Mouse (Mus musculus): Measurements from ENCODE around the gene Fkbpl. TPM values are rescaled to one million over a fixed set of nuclear protein-coding genes. Genes with fewer than 3 reads are reported as not detected.

Gene Fkbpl
- total and polyA plus RNA-seq, 3 experiments = 6.4 to 7.0 TPM; not detected in 1

- no peak for DNase-seq (ENCODE audit: low read depth, low spot score)
- H3K79me2 ChIP-seq (ENCODE audit: control insufficient read depth, insufficient read depth, low read length, poor library complexity) = no peaks in the 10 kb centered on the region
- TF ChIP-seq MAX (IDR thresholded peaks at IDR 0.05; ENCODE audit: low read length) (no peak), MYB (IDR thresholded peaks at IDR 0.05; ENCODE audit: low read depth, low read length) (no peak), ZNF384 (IDR thresholded peaks at IDR 0.05; ENCODE audit: low read depth, low read length) (no peak), E2F4 (IDR thresholded peaks at IDR 0.05; ENCODE audit: borderline replicate concordance, low read depth, low read length) (no peak), USF1 (IDR thresholded peaks at IDR 0.05; ENCODE audit: low read depth, low read length) (no peak), MAZ (IDR thresholded peaks at IDR 0.05; ENCODE audit: low read depth, low read length) (no peak), GABPA (IDR thresholded peaks at IDR 0.05; ENCODE audit: low read depth, low read length) (no peak), ETS1 (IDR thresholded peaks at IDR 0.05; ENCODE audit: low read depth, low read length) (no peak), TCF12 (IDR thresholded peaks at IDR 0.05; ENCODE audit: low read depth, low read length) (no peak), SIN3A (IDR thresholded peaks at IDR 0.05; ENCODE audit: low read length) (no peak), CHD2 (IDR thresholded peaks at IDR 0.05; ENCODE audit: low read length) (no peak), USF2 (IDR thresholded peaks at IDR 0.05; ENCODE audit: borderline replicate concordance in 1 of 2, insufficient read depth in 1 of 2, low read depth in 1 of 2, low read length in 2 of 2) (no peak), TBP (IDR thresholded peaks at IDR 0.05; ENCODE audit: low read depth, low read length) (no peak), UBTF (IDR thresholded peaks at IDR 0.05; ENCODE audit: borderline replicate concordance, insufficient read depth, low read depth, low read length) (no peak), RCOR1 (IDR thresholded peaks at IDR 0.05; ENCODE audit: low read depth, low read length) (no peak), TAL1 (IDR thresholded peaks at IDR 0.05; ENCODE audit: low read length) (no peak), EP300 (IDR thresholded peaks at IDR 0.05; ENCODE audit: low read depth in 1 of 2, low read length in 2 of 2) (no peak), NELFE (IDR thresholded peaks at IDR 0.05; ENCODE audit: low read depth, low read length) (no peak)
- peaks cover 0 to 23% of the 10 kb centered on the region in 2 experiments; a peak in 3 of 4 replicates for H3K4me1 ChIP-seq (ENCODE audit: control insufficient read depth in 1 of 2, insufficient read depth in 2 of 2, low read length in 2 of 2)
- no peak overlapping the region for H3K9ac ChIP-seq (ENCODE audit: control insufficient read depth, low read depth, low read length, poor library complexity, severe bottlenecking)
- H3K27ac ChIP-seq (ENCODE audit: control insufficient read depth, low read depth, low read length) = no peak overlapping the region
- no peaks in the 10 kb centered on the region for H3K9me3 ChIP-seq (replicated peaks; ENCODE audit: insufficient read depth, low read length)
- H3K36me3 ChIP-seq (ENCODE audit: control insufficient read depth in 1 of 2, insufficient read depth in 2 of 2, low read length in 2 of 2) = peaks cover 0 to 3% of the 10 kb centered on the region in 2 experiments; a peak in 1 of 4 replicates
- H3K4me3 ChIP-seq (ENCODE audit: control insufficient read depth in 1 of 2, insufficient read depth in 1 of 2, low read depth in 2 of 2, low read length in 2 of 2) = no peak overlapping the region
- no peaks in the 10 kb centered on the region for H3K27me3 ChIP-seq (ENCODE audit: control insufficient read depth in 1 of 2, insufficient read depth in 2 of 2, low read length in 2 of 2)
Observed at GRCm38 (mm10) chr17:34662468-34662867, 17.9 kb downstream of the Fkbpl start.

GRCm38 (mm10) chr17:34662978-34663377, 18.4 kb downstream of the Fkbpl start:
- no peak overlapping the region for H3K9ac ChIP-seq (ENCODE audit: control insufficient read depth, low read depth, low read length, poor library complexity, severe bottlenecking)
- no peak for DNase-seq (ENCODE audit: low read depth, low spot score)
- no peaks in the 10 kb centered on the region for H3K9me3 ChIP-seq (replicated peaks; ENCODE audit: insufficient read depth, low read length)
- TF ChIP-seq CHD1 (IDR thresholded peaks at IDR 0.05; ENCODE audit: low read depth, low read length) = no peak
- H3K36me3 ChIP-seq (ENCODE audit: control insufficient read depth in 1 of 2, insufficient read depth in 2 of 2, low read length in 2 of 2) = peaks cover 0 to 3% of the 10 kb centered on the region in 2 experiments; a peak in 1 of 4 replicates
- no peak overlapping the region for H3K27ac ChIP-seq (ENCODE audit: control insufficient read depth, low read depth, low read length)
- H3K27me3 ChIP-seq (ENCODE audit: control insufficient read depth in 1 of 2, insufficient read depth in 2 of 2, low read length in 2 of 2) = no peaks in the 10 kb centered on the region
- H3K79me2 ChIP-seq (ENCODE audit: control insufficient read depth, insufficient read depth, low read length, poor library complexity) = no peaks in the 10 kb centered on the region
- H3K4me3 ChIP-seq (ENCODE audit: control insufficient read depth in 1 of 2, insufficient read depth in 1 of 2, low read depth in 2 of 2, low read length in 2 of 2) = no peak overlapping the region
- peaks cover 0 to 23% of the 10 kb centered on the region in 2 experiments; a peak in 3 of 4 replicates for H3K4me1 ChIP-seq (ENCODE audit: control insufficient read depth in 1 of 2, insufficient read depth in 2 of 2, low read length in 2 of 2)
